Mouse (Mus musculus) lung, postnatal 0 days (tissue): ENCODE data around the gene Tepsin.

Experiments
- CTCF ChIP-seq: IDR thresholded peaks from 2 replicates; pipeline ENCODE4 v1.5.1; 2016; ENCODE audit warnings: antibody characterized with exemption, mild to moderate bottlenecking
- EP300 ChIP-seq: IDR thresholded peaks from 2 replicates; pipeline ENCODE4 v1.6.1; 2016; ENCODE audit warnings: antibody characterized with exemption, mild to moderate bottlenecking, control low read depth

GRCm38 (mm10) chr11:120136195-120136594 lies 37.7 kb upstream of the Tepsin start:
- TF ChIP-seq CTCF (no peak), EP300 (no peak)
